Mouse (Mus musculus) B cell, adult 62 days (primary cell): ENCODE measurements around the gene Gabra6. TPM values are rescaled to one million over a fixed set of nuclear protein-coding genes. Genes with fewer than 3 reads are reported as not detected.

Experiments used
- total RNA-seq: library from RNA; stranded (reverse); gene quantifications from 4 replicates; pipeline ENCODE4 v1.2.4, GENCODE M21; 2023

Gabra6 gene
- total RNA-seq, result not detected in 4 replicates

GRCm38 (mm10) chr11:42320882-42321281 is at the start of gene Gabra6:
TSS of gene Gabra6 (minus strand) at chr11:42321072.

Other genes with a start within 250 kb of the Gabra6 start
- gene Gabra1, start 138.1 kb downstream of the Gabra6 start, total RNA-seq, result not detected in 4 replicates
- gene Gabrb2, start 98.7 kb upstream of the Gabra6 start, total RNA-seq, result not detected in 4 replicates